Mouse (Mus musculus): ENCODE data around the gene Adad2. TPM values are rescaled to one million over a fixed set of nuclear protein-coding genes. Genes with fewer than 3 reads are reported as not detected.

Adad2 gene
- total RNA-seq, 1 experiment from 2014 or later = not detected

- ATAC-seq (replicated peaks in 1 of 2; ENCODE audit: insufficient read depth in 1 of 2, low FRiP score in 2 of 2, low TSS enrichment in 1 of 2, low read depth in 1 of 2, poor library complexity in 2 of 2, severe bottlenecking in 2 of 2) = no peak
Observed at GRCm38 (mm10) chr8:119661892-119662291, 49.3 kb downstream of the Adad2 start.

GRCm38 (mm10) chr8:119663440-119663839 lies 50.9 kb downstream of the Adad2 start:
- no peak for ATAC-seq (replicated peaks in 1 of 2; ENCODE audit: insufficient read depth in 1 of 2, low FRiP score in 2 of 2, low TSS enrichment in 1 of 2, low read depth in 1 of 2, poor library complexity in 2 of 2, severe bottlenecking in 2 of 2)

- ATAC-seq (replicated peaks in 1 of 2; ENCODE audit: insufficient read depth in 1 of 2, low FRiP score in 2 of 2, low TSS enrichment in 1 of 2, low read depth in 1 of 2, poor library complexity in 2 of 2, severe bottlenecking in 2 of 2) = no peak
Observed at GRCm38 (mm10) chr8:119665270-119665669, 52.7 kb downstream of the Adad2 start.

Other genes starting within 250 kb of the Adad2 start
- gene Mlycd, start 217.9 kb upstream of the Adad2 start, total RNA-seq (2017) = 4.1 and 10.1 TPM in 2 replicates
- 7.1 and 8.5 TPM in 2 replicates for gene Osgin1, start 178.6 kb upstream of the Adad2 start, total RNA-seq (2017)
- gene Necab2, start 166.0 kb upstream of the Adad2 start, total RNA-seq (2017) = not detected in 2 replicates
- not detected in 2 replicates for gene Slc38a8, start 111.0 kb upstream of the Adad2 start, total RNA-seq (2017)
- gene Mbtps1, start 54.0 kb upstream of the Adad2 start, total RNA-seq (2017) = 45.5 and 51.2 TPM in 2 replicates
- 28.0 and 31.6 TPM in 2 replicates for gene Hsdl1, start 37.6 kb upstream of the Adad2 start, total RNA-seq (2017)
- not detected in 2 replicates for gene Dnaaf1, start 37.5 kb upstream of the Adad2 start, total RNA-seq (2017)
- gene Taf1c, start 7.5 kb upstream of the Adad2 start, total RNA-seq (2017) = 7.9 and 12.7 TPM in 2 replicates
- gene Kcng4, start 22.9 kb downstream of the Adad2 start, total RNA-seq (2017) = not detected in 2 replicates
- gene Wfdc1, start 53.6 kb downstream of the Adad2 start, total RNA-seq (2017) = not detected in 2 replicates
- not detected in 2 replicates for gene Atp2c2, start 87.3 kb downstream of the Adad2 start, total RNA-seq (2017)
- gene Tldc1, start 165.7 kb downstream of the Adad2 start, total RNA-seq (2017) = 7.9 and 14.4 TPM in 2 replicates
- gene Cotl1, start 227.8 kb downstream of the Adad2 start, total RNA-seq (2017) = 84.9 and 161 TPM in 2 replicates
- 8.1 and 9.3 TPM in 2 replicates for gene Klhl36, start 249.5 kb downstream of the Adad2 start, total RNA-seq (2017)

All from hematopoietic stem cell, adult 5-6 weeks (primary cell).